Mouse (Mus musculus): ENCODE results near the gene Cyfip2.

DNA sequence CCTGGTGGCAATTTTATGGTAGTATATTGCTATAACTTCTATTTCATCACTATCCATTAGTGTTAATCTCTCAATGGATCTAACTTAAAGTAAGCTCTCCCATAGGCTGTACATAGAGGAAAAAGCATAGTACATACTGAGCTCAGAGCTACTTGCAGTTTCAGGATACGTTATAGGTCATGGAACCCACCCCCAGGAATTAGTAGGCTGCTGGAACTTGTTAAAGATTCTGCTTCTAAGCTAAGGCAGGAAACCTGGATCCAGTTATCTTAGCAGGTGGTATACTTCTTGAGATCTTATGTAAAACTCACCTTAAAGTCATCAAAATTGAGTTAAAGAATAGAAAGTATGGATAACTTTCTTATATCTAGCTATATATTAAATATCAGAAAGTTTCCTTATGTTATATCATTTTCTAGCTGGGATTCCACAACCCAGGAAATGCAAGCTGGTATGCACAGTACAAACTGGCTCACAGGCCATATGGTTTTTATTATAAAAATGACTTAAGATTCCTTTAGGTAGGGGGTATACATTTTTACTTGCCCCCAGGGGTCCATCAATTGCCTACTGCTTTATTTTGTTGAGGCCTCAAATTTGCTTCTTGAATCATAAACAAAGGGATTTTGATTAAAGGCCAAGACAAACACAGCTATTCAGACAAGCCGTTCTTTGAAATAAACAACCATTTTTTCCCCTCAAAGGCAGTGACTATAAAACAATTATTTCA lies 37.2 kb upstream of the Cyfip2 start:
- TF ChIP-seq CTCF (IDR thresholded peaks at IDR 0.05; ENCODE audit: low read depth, low read length) (no peak), POLR2A (IDR thresholded peaks at IDR 0.05; ENCODE audit: insufficient read depth, low read length) (no peak)
